Mouse (Mus musculus): ENCODE results near the gene Gm6356.
"Not testable (repeated sequence)": the region's sequence is repeated elsewhere in the genome, so short reads cannot be mapped to it uniquely, and the experiment has no call there.

Gm6356 gene

DNA sequence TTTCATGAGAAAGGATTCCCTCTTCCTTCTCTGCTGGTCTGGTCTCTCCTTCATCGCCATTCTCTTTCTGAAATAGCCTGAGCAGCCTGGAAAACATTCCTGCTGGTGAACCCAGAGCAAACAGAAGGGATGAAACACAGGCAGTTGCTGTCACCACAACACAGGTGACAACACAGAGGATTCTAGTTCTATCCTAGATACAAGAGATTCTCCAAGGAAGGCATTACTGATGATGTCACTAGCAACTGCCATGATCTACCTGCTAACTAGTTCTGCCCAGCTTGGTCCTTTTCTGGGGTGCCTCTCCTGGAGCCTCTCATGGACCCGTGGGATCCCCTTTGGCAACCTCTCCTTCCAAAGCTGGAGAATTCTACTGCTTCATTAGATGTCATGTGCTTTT lies at the start of gene Gm6356:
Gene Gm6356, minus strand, starts transcription at position 101 of the 400 bp plus-strand sequence.
- DNase-seq (ENCODE audit: low spot score), result not testable (repeated sequence)
